Mouse (Mus musculus): ENCODE results near the gene Gm10338. TPM values are rescaled to one million over a fixed set of nuclear protein-coding genes. Genes with fewer than 3 reads are reported as not detected.
"Not testable (repeated sequence)": the region's sequence is repeated elsewhere in the genome, so short reads cannot be mapped to it uniquely, and the experiment has no call there.

The Gm10338 gene
- not detected for total RNA-seq (2021)
- long read RNA-seq, experiment 1 = 0 reads
- long read RNA-seq, experiment 2 = 0 reads

DNA sequence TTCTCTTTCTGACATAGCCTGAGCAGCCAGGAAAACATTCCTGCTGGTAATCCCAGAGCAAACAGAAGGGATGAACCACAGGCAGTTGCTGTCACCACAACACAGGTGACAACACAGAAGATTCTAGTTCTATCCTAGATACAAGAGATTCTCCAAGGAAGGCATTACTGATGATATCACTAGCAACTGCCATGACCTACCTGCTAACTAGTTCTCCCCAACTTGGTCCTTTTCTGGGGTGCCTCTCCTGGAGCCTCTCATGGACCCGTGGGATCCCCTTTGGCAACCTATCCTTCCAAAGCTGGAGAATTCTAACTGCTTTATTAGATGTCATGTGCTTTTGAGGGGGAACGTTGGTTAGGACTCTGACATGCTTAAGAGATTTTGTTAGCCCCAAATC, at the start of gene Gm10338:
Gm10338 (minus strand) TSS at position 101 of the 400 bp plus-strand sequence.
- DNase-seq (ENCODE audit: low spot score in 2 of 2) = not testable (repeated sequence)

DNA sequence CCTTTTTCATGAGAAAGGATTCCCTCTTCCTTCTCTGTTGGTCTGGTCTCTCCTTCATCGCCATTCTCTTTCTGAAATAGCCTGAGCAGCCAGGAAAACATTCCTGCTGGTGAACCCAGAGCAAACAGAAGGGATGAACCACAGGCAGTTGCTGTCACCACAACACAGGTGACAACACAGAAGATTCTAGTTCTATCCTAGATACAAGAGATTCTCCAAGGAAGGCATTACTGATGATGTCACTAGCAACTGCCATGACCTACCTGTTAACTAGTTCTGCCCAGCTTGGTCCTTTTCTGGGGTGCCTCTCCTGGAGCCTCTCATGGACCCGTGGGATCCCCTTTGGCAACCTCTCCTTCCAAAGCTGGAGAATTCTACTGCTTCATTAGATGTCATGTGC, 48.5 kb upstream of the Gm10338 start, which contains the start of gene Gm10128:
Gm10128 (minus strand) TSS at position 101 of the 400 bp plus-strand sequence.
- not testable (repeated sequence) for DNase-seq (ENCODE audit: low spot score in 2 of 2)

DNA sequence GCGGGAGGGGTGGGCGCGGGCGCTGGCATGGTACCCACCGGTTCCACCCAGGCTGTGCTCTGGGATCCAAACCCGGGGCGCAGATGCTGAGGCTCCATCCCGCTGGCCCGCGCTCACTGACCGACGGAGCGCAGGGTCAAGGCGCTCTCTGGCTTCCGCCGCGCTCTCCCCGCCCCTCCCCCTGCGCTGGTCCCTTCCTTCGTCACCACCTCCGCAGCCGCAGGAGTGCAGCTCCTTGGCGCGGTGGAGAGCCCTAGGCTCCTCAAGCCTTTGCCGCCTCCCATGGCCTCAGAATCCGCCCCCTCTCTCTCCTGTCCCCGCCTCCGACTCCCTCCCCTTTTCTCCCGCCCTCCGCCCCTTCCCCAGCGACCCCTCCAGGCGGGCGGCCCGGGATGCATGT, 27.0 kb downstream of the Gm10338 start, which contains the start of gene Gm3558:
Gm3558 (minus strand) TSS at position 185 of the 400 bp plus-strand sequence.
- DNase-seq (ENCODE audit: low spot score in 2 of 2) = not testable (repeated sequence)

DNA sequence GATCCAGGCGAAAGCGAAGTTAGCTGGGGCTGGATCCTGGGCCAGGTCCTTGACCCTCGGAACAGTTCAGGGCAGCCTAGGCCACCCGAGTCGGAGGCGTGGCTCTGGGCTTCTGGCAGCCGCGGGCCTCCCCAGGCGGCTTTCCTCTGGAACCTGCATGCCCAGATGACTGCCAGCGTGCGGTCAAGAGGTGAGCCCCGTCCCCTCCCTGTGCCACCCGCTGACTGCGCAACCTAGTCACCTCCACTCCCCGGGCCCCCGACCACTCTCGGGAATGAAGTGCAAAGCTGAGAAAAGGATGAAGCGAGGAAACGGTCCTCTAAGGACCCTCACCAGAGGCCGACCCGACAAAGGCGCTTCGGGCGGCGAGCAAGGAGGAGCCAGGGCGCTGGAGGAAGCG, 27.5 kb downstream of the Gm10338 start:
- DNase-seq (ENCODE audit: low spot score in 2 of 2) = not testable (repeated sequence)

DNA sequence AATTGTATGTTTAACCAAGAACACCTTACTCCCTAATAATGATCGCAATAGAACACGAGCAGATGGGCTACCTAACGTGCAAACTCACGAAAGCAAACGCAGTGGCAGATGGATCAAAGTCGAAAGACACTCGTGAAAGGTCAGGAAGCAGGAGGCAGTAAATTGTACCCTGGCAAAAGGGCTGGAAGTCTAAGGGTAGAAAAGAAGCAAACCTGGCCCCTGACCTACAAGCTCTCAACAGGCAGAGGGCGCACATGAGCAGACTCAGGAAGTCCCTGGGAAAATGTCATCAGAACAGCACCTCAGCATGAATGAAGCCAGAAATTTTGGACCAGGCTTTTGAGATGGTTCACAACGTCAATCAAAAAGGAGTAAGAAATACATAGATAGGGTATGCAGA, 28.1 kb downstream of the Gm10338 start:
- not testable (repeated sequence) for DNase-seq (ENCODE audit: low spot score in 2 of 2)

Other genes with a start within 250 kb of the Gm10338 start
- not detected for gene Gm8374, start 230.5 kb downstream of the Gm10338 start, total RNA-seq (2021)
- gene Gm3755, start 144.7 kb downstream of the Gm10338 start, total RNA-seq (2021) = not detected
- not detected for gene Gm3752, start 111.8 kb downstream of the Gm10338 start, total RNA-seq (2021)
- under 1 TPM in 1 of 2 experiments, not detected in 1; 0.36 TPM for gene Gm3558, start 27.0 kb downstream of the Gm10338 start, total RNA-seq (2021)
- gene Gm10128, start 48.4 kb upstream of the Gm10338 start, total RNA-seq (2021) = not detected
- gene Gm26661, start 196.0 kb upstream of the Gm10338 start, total RNA-seq (2021) = not detected
- gene Flnb, start 222.4 kb upstream of the Gm10338 start, total RNA-seq (2021) = 10 to 100 TPM; 56.1 to 56.8 TPM